Mouse (Mus musculus) erythroblast, embryonic 14.5 days (primary cell): Measurements from ENCODE around the gene Med12. TPM values are rescaled to one million over a fixed set of nuclear protein-coding genes. Genes with fewer than 3 reads are reported as not detected.

ENCODE experiments used
- H3K27me3 ChIP-seq: 2 replicates; pipeline ENCODE4 v1.6.1; 2012; ENCODE audit warnings: inconsistent platforms; ENCODE audit not compliant: control insufficient read depth
- H3K36me3 ChIP-seq: 2 replicates; pipeline ENCODE4 v1.6.1; 2012; ENCODE audit warnings: mild to moderate bottlenecking, inconsistent platforms; ENCODE audit not compliant: control insufficient read depth
- H3K4me1 ChIP-seq: 2 replicates; pipeline ENCODE4 v1.6.1; 2012; ENCODE audit warnings: inconsistent platforms; ENCODE audit not compliant: control insufficient read depth
- H3K4me3 ChIP-seq: replicated peaks from 2 replicates; pipeline ENCODE3; 2012; ENCODE audit warnings: moderate library complexity, mild to moderate bottlenecking, inconsistent platforms
- H3K9me3 ChIP-seq: 2 replicates; pipeline ENCODE4 v1.6.1; 2012; ENCODE audit warnings: low read length, inconsistent platforms, mixed read lengths; ENCODE audit not compliant: control insufficient read depth
- GATA1 ChIP-seq: IDR thresholded peaks from 2 replicates; pipeline ENCODE4 v1.6.1; 2012; ENCODE audit warnings: low read length, inconsistent platforms, mixed read lengths
- TAL1 ChIP-seq: IDR thresholded peaks from 3 replicates; pipeline ENCODE4 v1.6.1; 2012; ENCODE audit warnings: low read length, inconsistent platforms, mixed read lengths
- polyA plus RNA-seq: library from polyadenylated mRNA; stranded (reverse); fragments of >175 nt; gene quantifications from 2 replicates; pipeline ENCODE4 v1.2.3, GENCODE M21; 2012

Gene Med12
- polyA plus RNA-seq = 27.4 and 30.3 TPM in 2 replicates

DNA sequence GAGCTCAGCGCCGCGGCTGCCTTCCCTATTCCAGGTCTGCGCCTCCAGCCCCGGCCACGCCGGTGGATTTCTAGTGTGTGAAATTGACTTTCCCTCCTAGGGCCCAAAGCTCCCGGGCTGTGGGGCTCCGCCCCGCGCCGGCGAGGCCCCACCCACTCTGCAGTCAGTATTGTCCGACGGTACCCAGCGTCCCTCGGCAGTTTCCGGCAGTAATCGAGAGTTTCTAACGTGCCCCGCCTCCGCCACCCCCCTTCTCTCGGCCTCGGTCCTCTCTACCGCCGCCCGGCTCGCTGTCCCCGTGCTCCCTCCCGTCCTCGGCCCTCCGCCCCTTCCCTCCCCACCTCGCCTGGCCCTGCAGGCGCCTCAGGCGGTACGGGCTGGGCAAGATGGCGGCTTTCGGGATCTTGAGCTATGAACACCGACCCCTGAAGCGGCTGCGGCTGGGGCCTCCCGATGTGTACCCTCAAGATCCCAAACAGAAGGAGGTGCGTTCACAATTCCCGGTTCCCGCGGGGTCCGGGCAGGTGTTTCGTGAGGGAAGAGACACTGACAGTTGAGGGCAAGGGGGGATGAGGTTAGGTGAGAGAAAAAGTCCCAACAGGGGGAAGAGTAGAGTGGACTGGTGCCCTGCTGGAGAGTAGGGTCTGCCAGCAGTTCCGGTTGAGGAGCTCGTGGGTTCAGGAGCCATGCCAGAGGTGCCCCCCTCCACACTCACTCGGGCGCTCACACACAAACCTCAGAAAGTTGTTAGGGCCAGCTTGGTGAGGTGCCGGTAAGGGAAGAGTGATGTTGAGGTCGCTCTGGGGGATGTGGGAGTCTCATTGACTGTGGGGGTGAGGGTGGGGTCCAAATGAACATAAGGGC, at the start of gene Med12:
Gene Med12, plus strand, starts transcription at position 156 of the 864 bp plus-strand sequence.
- Histone ChIP-seq H3K4me3 (peak within 1 kb of the TSS; percentile 90), H3K36me3 (peaks cover 43% of the 10 kb centered on the region), H3K4me1 (peaks cover 32% of the 10 kb centered on the region), H3K9me3 (no peaks in the 10 kb centered on the region; the same call in 1 of the 2 replicates), H3K27me3 (no peaks in the 10 kb centered on the region; the same call in 1 of the 2 replicates)
- TF ChIP-seq TAL1 (no peak), GATA1 (no peak)

DNA sequence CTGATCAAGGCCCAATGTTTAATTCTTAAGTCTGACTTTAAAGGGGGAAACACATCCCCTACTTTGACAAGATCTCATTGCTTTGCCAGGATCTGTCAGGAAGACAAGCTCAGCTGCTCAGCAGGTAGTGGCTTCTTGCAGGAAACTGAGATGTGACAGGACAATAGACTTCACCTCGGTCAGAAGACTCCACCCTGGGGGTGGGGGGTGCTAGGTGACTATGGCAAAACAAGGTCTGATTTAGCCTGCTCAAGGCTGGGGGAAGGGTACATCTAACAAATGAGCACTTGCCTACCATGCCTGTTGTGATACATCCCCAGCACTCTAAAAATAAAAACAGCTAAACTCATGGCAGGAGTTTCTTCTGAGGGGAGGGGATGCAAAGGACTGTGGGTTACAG, 28.8 kb upstream of the Med12 start:
- H3K4me1 ChIP-seq = no peaks in the 10 kb centered on the region
- TF ChIP-seq TAL1 (no peak), GATA1 (no peak)
- H3K4me3 ChIP-seq = no peak overlapping the region

GRCm38 (mm10) chrX:101253952-101254729, 19.7 kb upstream of the Med12 start, which contains the start of gene Foxo4:
TSS of gene Foxo4 (plus strand) at chrX:101254528.
- no peak for TF ChIP-seq TAL1
- TF ChIP-seq GATA1 = peak; percentile 77
- Histone ChIP-seq H3K27me3 (peaks cover 6% of the 10 kb centered on the region; the same call in 1 of the 2 replicates), H3K4me3 (peak within 1 kb of the TSS; percentile 76), H3K9me3 (peaks cover 15% of the 10 kb centered on the region), H3K36me3 (peaks cover 37% of the 10 kb centered on the region), H3K4me1 (peaks cover 15% of the 10 kb centered on the region)

More for the DNA sequence above, 28.8 kb upstream of the Med12 start:
- no peaks in the 10 kb centered on the region for H3K9me3 ChIP-seq
- H3K36me3 ChIP-seq = no peaks in the 10 kb centered on the region
- H3K27me3 ChIP-seq = peaks cover 14% of the 10 kb centered on the region; the same call in 1 of the 2 replicates

DNA sequence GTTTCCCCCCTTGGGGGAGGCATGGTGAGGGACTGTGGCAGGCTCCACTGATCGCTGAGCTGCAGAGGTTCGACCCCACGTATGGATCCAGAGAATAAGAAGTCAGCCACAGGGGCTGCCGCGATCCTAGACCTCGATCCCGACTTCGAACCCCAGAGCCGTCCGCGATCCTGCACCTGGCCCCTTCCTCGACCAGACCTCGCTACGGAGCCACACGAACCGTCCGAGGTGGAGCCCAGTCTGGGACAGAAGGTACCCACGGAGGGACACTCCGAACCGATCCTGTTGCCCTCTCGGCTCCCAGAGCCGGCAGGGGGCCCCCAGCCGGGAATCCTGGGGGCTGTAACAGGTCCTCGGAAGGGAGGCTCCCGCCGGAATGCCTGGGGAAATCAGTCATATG, 19.1 kb upstream of the Med12 start:
- Histone ChIP-seq H3K27me3 (peaks cover 6% of the 10 kb centered on the region; the same call in 1 of the 2 replicates), H3K9me3 (peaks cover 15% of the 10 kb centered on the region), H3K4me1 (peaks cover 15% of the 10 kb centered on the region), H3K4me3 (peak overlapping the region; percentile 76), H3K36me3 (peaks cover 43% of the 10 kb centered on the region)
- TF ChIP-seq GATA1 (no peak), TAL1 (no peak)

DNA sequence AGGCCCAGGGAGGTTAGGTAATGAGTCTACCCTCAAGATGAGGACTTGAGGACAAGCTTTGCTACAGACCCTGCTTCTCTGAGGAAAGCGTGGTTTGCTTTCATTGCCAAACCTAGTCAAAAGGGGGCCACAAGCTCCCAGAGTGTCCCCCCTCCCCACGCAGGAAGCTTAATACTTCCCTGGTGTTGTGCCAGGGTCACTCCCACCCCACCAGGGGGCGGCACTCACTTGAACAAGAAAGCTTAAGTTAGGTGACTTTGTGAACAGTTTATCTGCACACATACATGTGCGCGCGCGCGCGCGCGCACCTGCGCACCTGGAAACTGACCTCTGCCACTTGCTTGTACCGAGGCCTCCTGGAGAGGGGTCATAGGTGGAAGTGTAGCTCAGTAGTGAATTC, 17.2 kb upstream of the Med12 start:
- TF ChIP-seq GATA1 (no peak), TAL1 (no peak)
- Histone ChIP-seq H3K36me3 (peaks cover 48% of the 10 kb centered on the region), H3K27me3 (peaks cover 6% of the 10 kb centered on the region; the same call in 1 of the 2 replicates), H3K4me3 (peak overlapping the region; percentile 76), H3K4me1 (peaks cover 21% of the 10 kb centered on the region), H3K9me3 (peaks cover 15% of the 10 kb centered on the region)

GRCm38 (mm10) chrX:101260441-101261325, 13.1 kb upstream of the Med12 start:
- Histone ChIP-seq H3K4me1 (peaks cover 17% of the 10 kb centered on the region), H3K9me3 (peaks cover 6% of the 10 kb centered on the region; the same call in 1 of the 2 replicates), H3K4me3 (no peak overlapping the region), H3K36me3 (peaks cover 46% of the 10 kb centered on the region), H3K27me3 (peaks cover 4% of the 10 kb centered on the region; the same call in 1 of the 2 replicates)
- no peak for TF ChIP-seq TAL1
- TF ChIP-seq GATA1 = no peak

DNA sequence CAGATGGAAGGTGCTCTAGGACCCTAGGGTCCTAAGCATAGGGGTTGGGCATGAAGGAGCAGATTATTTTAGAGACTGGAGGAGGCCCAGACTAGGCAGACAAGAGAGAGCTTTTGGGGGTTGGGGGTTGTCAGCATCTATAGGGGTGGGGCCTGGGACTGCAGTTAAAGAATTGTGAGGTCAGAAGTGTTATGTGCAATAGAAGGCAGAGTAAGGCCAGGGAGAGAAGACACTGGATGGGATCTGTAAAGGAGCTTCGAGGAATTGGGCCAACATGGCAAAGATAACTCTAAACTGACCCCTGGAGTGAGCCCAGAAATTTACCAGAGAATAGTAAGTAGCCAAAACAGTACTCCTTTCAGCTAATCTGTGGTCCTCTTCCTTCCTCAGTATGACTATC, 9.9 kb upstream of the Med12 start, which contains the start of gene Gm614:
Gene Gm614, minus strand, starts transcription at position 101 of the 400 bp plus-strand sequence.
- TF ChIP-seq GATA1 = no peak
- TF ChIP-seq TAL1 = no peak
- peaks cover 9% of the 10 kb centered on the region for H3K27me3 ChIP-seq
- H3K4me1 ChIP-seq = peaks cover 15% of the 10 kb centered on the region
- H3K9me3 ChIP-seq = no peaks in the 10 kb centered on the region
- no peak within 1 kb of the TSS for H3K4me3 ChIP-seq
- H3K36me3 ChIP-seq = peaks cover 14% of the 10 kb centered on the region

GRCm38 (mm10) chrX:101266631-101267030, 7.2 kb upstream of the Med12 start:
- H3K27me3 ChIP-seq = peaks cover 9% of the 10 kb centered on the region
- TF ChIP-seq GATA1 (no peak), TAL1 (no peak)
- no peaks in the 10 kb centered on the region for H3K36me3 ChIP-seq
- H3K9me3 ChIP-seq = no peaks in the 10 kb centered on the region
- no peak overlapping the region for H3K4me3 ChIP-seq
- peaks cover 9% of the 10 kb centered on the region for H3K4me1 ChIP-seq
